Mouse (Mus musculus): ENCODE results near the gene Syt15.

DNA sequence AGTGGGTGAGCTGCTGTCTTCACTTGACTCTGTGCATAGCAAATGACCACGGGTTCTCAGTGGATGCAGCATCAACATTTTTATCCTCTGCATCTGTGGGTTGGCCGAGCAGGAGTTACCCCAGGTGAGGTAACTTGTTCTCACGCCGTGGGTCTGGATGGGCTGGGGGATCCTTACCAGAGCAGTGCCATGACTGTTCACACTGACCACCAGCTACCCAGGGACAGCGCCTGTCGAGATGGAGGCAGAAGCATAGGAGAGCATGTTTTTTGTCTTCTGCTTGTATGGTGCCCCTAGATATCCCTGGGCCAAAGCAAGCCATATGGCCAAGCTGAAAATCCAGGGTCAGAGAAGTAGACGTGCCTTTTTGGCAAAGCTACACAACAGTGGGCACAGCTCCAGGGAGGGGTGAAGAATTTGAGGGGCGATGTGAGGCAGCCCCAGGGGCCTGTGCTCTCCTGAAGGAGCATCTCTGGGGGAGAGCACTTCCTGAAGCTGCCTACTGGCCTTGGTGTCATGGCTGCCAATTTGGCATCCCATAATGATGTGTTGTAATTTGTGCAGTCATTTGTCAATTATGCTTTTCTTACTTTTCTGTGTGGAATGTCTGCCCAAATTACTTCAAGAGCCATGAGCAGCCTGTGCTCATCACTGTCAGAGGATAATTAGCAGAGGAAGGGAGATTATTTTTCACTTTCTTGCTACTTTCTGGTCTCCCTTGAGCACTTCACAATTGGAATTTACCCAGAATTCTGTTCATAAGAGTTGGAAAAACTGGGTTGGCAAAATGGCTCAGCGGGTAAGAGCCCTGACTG lies 13.7 kb downstream of the Syt15 start:
- TF ChIP-seq SMC3 (IDR thresholded peaks at IDR 0.05; ENCODE audit: low read depth, low read length), result no peak
- TF ChIP-seq NRF1 (IDR thresholded peaks at IDR 0.05; ENCODE audit: insufficient read depth, low read depth, low read length, poor library complexity, severe bottlenecking), result no peak
- no peak for TF ChIP-seq POLR2A (IDR thresholded peaks at IDR 0.05; ENCODE audit: control insufficient read depth in 1 of 2, insufficient read depth in 1 of 2, low read depth in 1 of 2, low read length in 2 of 2, poor library complexity in 1 of 2)
- no peak for TF ChIP-seq MAZ (IDR thresholded peaks at IDR 0.05; ENCODE audit: low read depth, low read length)
- TF ChIP-seq ZKSCAN1 (IDR thresholded peaks at IDR 0.05; ENCODE audit: low read depth, low read length), result no peak
- no peak for TF ChIP-seq RAD21 (IDR thresholded peaks at IDR 0.05; ENCODE audit: low read depth, low read length)
- TF ChIP-seq E2F4 (IDR thresholded peaks at IDR 0.05; ENCODE audit: borderline replicate concordance, low read depth, low read length), result no peak
- TF ChIP-seq EP300 (IDR thresholded peaks at IDR 0.05; ENCODE audit: low read depth in 1 of 2, low read length in 2 of 2), result no peak

All from MEL (cell line).